Mouse (Mus musculus): ENCODE results near the gene Vwa3b.

Gene Vwa3b

GRCm38 (mm10) chr1:37063841-37064240 lies 37.4 kb downstream of the Vwa3b start:
- DNase-seq (ENCODE audit: inconsistent ontology term): peak; percentile 17

GRCm38 (mm10) chr1:37065658-37066412 lies 39.4 kb downstream of the Vwa3b start:
- DNase-seq (ENCODE audit: inconsistent ontology term): no peak

GRCm38 (mm10) chr1:37075759-37076158 lies 49.4 kb downstream of the Vwa3b start:
- no peak for DNase-seq (ENCODE audit: inconsistent ontology term)

DNA sequence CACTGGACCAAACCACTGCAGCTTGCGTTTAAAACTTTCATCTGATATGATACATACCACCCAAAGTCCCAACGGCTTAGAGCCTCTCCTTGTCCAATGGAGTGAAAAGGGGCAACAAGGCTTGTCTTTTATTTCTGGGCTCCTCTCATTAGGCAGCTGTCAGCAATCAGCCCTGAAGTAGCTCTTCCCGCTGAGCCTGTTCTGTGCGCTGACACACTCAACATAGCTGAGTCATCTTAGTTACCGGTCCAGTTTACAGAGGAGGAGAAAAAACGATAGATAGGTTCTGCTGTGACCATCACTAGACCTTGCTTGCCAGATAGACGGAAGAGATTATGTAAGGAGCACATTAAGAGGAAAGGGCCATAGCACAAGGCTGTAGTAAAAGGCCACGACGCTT lies 50.9 kb downstream of the Vwa3b start:
- DNase-seq (ENCODE audit: inconsistent ontology term): peak; percentile 44

GRCm38 (mm10) chr1:37077955-37078549 lies 51.7 kb downstream of the Vwa3b start:
- DNase-seq (ENCODE audit: inconsistent ontology term): no peak

DNA sequence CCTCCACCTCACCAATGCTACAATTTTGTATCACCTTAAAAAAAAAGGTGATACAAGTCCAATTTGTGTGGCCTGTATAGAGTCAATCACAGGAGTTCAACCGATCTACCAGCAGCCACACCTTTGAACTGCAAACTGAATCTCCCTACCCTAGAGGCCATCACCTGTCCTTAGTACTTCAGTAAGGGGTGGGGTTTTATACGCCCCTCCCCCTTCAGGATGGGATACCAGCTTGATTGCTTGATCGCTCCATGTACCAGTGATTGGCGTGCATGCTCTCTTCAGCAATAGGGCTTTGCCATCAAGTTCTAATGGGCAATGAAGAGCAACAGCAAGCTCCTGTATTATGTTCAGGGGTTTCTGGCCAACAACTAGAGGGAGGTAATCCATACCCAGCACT lies 54.0 kb downstream of the Vwa3b start:
- no peak for DNase-seq (ENCODE audit: inconsistent ontology term)

- DNase-seq (ENCODE audit: inconsistent ontology term): no peak
These were observed 55.2 kb downstream of the Vwa3b start for GRCm38 (mm10) chr1:37081376-37082214.

- no peak for DNase-seq (ENCODE audit: inconsistent ontology term)
These were observed 55.7 kb downstream of the Vwa3b start for GRCm38 (mm10) chr1:37082215-37082464.

- no peak for DNase-seq (ENCODE audit: inconsistent ontology term)
These were observed 57.7 kb downstream of the Vwa3b start for GRCm38 (mm10) chr1:37084075-37084474.

DNA sequence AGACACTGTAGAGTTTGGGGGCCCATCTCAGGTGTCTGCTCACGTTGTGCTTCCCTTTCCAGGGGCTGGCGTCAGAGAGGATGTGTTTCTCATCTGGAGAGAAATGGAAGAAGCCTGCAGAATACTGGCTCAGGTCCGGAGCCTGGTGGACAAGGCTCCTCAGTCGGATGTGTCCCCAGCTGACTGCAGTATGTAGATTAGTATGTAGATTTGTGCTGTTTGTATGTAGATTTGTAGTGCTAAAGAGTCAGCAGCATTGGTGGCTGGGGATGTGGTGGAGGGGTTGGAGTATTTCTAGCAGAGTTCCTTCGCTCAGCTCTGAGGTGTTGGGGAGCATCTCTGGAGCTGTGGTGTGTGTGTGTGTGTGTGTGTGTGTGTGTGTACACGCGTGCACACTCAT lies 58.8 kb downstream of the Vwa3b start:
- DNase-seq (ENCODE audit: inconsistent ontology term): no peak

DNA sequence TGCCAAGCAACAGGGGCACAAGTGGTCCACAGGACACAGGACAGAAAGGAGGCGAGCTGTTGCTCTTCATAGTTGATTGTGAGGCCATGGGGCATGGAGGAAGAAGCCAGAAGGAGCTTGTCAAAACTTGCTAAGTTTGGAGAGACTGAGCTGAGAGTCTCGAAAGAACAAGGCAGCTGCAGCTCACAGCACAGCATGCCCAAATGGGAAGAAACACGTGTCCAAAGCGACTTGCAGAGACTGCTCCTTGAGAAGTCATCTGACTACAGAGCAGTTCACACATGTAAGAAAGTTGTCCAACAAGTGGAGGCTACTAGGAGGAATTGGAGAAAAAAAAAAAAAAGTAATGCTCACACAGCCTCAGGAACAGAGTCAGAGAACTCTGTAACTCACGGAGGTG lies 62.8 kb downstream of the Vwa3b start:
- DNase-seq (ENCODE audit: inconsistent ontology term): no peak

GRCm38 (mm10) chr1:37097382-37098093 lies 71.1 kb downstream of the Vwa3b start:
- peak; percentile 73 for DNase-seq (ENCODE audit: inconsistent ontology term)

DNA sequence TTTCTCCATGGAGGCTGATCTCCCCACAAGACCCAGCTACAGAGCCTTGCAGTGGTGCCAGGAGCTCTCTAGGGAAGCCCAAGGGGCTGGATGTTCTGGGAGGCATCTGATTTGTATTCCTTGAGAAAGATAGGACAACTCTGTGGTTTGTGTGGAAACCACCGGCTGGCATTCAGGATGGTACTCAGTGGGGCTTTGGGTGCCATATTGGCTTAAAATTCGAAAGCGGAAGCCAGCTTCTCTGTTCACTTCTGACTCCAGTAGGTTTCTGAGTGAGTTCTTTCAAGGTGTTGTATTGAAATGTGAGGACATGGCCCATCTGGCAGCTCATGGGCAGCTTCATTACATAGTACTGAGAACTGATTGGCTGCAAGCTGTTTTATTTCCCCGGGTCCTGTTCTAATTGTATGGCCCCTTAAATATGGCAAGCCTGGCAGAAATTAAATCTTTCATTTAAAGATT lies 71.7 kb downstream of the Vwa3b start:
- no peak for DNase-seq (ENCODE audit: inconsistent ontology term)

GRCm38 (mm10) chr1:37100361-37100760 lies 74.0 kb downstream of the Vwa3b start:
- no peak for DNase-seq (ENCODE audit: inconsistent ontology term)

GRCm38 (mm10) chr1:37101016-37101415 lies 74.6 kb downstream of the Vwa3b start:
- no peak for DNase-seq (ENCODE audit: inconsistent ontology term)

- no peak for DNase-seq (ENCODE audit: inconsistent ontology term)
These were observed 75.3 kb downstream of the Vwa3b start for GRCm38 (mm10) chr1:37101717-37102116.

- DNase-seq (ENCODE audit: inconsistent ontology term): peak; percentile 26
These were observed 78.8 kb downstream of the Vwa3b start for GRCm38 (mm10) chr1:37105194-37105593.

DNA sequence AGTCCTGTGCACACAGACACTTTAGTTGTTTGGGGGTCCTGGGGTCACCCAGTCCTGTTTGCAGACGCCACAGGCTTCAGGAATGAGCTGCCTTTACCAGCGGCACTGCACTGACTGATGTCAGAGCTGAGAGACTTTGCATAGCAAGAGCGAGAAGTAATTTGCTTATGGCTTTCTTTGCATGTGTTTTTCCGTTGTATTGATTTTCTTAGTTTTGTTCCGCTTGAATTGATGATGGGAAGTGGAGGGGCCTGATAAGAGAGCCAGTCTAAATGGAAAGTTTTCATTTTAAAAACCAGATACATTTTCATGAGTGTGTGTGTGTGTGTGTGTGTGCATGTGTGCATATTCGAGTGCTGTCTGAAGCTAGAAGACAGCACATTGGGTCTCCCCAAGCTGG lies 87.4 kb downstream of the Vwa3b start:
- DNase-seq (ENCODE audit: inconsistent ontology term): no peak

- no peak for DNase-seq (ENCODE audit: inconsistent ontology term)
These were observed 89.5 kb downstream of the Vwa3b start for GRCm38 (mm10) chr1:37115847-37116246.

GRCm38 (mm10) chr1:37116574-37116973 lies 90.2 kb downstream of the Vwa3b start:
- no peak for DNase-seq (ENCODE audit: inconsistent ontology term)

- DNase-seq (ENCODE audit: inconsistent ontology term): no peak
These were observed 91.6 kb downstream of the Vwa3b start for GRCm38 (mm10) chr1:37117964-37118363.

- peak; percentile 29 for DNase-seq (ENCODE audit: inconsistent ontology term)
These were observed 95.9 kb downstream of the Vwa3b start for GRCm38 (mm10) chr1:37122306-37122705.
